Mouse (Mus musculus): ENCODE data around the gene Wsb1.
A peak's percentile ranks its signal among the peaks of the same experiment; 100 is the strongest.
"Not testable (repeated sequence)": the region's sequence is repeated elsewhere in the genome, so short reads cannot be mapped to it uniquely, and the experiment has no call there.

Gene Wsb1

DNA sequence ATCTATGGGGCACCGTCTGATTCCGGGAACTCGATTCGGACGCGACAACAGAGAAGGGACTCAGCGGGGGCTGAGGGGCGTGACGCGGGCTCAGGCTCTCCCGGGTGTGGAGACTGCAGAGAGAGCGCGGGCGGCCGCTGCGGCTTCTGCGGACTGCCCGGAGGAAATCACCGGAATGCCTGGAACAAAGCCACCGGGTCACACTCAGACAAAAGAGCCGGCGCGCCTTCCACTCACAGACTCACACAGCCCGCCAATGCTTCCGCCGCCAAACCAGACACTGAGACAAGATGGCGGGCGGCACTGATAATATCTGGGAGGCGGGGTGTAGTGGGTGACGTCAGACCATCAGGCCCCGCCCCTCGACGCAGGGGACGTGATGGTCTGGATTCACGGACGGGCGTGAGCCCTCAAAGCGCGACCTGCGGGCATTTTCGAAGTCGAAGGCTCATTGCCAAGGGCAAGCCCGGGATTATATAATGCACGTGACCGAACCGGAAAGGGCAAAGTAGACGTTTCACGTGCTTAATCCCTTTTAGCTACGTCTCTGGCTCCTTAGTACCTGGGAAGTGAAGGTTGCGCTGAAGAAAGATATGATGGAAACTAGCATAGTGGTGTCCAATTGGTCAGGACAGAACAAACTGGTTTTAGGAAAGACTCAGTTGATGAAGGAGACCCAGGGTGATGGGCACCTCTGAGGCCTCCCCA is at the start of gene Wsb1:
Gene Wsb1, minus strand, starts transcription at position 281 of the 708 bp plus-strand sequence.
- no peak for DNase-seq (ENCODE audit: extremely low read depth, low read depth, low spot score)

DNA sequence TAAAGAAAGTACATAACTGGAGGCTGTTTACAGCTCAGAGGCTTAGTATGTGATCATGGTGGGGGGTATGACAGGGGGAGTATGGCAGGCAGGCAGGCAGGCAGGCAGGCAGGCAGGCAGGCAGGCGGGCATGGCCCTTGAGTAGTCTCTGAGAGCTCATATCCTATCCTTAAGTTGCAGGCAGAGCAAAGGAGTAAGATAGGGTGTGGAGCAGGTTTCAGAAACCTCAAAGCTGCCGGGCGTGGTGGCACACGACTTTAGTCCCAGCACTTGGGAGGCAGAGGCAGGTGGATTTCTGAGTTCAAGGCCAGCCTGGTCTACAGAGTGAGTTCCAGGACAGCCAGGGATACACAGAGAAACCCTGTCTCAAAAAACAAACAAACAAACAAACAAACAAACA is 49.8 kb upstream of the Wsb1 start:
- not testable (repeated sequence) for DNase-seq (ENCODE audit: extremely low read depth, low read depth, low spot score)

DNA sequence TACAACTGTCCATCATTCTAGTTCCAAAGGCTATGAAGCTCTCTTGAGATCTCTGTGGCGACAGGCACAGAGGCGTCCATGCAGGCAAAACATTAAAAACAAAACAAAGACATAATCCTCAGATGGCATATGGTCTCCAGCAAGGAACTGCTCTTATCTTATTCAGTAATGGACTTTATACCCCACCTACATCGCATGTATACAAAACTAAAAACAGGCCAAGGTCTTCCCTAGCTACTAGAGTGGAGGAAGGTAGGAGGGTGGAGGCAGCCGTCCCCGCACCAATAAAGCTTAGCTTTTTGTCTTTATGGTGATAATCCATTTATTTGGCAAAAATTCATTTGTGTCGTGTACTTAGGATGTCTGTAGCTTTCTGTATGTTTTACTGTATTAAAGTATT is 48.6 kb upstream of the Wsb1 start:
- DNase-seq (ENCODE audit: extremely low read depth, low read depth, low spot score) = no peak

DNA sequence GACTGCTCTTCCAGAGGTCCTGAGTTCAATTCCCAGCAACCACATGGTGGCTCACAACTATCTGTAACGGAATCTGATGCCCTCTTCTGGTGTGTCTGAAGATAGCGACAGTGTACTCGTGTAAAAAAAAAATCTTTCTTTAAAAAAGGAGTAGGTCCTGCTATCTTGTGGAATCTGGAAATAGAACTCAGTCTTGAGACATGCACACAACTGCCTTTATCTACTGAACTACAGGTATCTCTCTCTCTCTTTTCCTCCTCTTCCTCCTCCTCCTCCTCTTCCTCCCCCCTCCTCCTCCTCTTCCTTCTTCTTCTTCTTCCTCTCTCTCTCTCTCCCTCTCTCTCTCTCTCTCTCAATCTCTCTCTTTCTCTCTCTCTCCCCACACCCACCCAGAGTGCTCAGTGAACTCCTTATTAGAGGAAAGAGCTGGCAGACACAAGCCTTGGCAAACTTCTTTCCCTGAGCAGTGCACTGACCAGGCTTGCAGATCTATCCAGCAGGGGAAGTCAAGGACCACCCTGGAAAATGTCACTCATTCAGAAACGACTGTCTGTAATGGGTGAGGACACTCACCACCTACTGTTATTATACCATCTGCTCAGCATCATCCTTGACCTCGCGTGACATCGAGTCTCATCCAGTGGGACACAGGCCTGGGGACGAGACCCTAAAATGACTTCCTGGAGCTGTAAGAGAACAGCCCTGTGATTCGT is 45.4 kb upstream of the Wsb1 start:
- no peak for DNase-seq (ENCODE audit: extremely low read depth, low read depth, low spot score)

DNA sequence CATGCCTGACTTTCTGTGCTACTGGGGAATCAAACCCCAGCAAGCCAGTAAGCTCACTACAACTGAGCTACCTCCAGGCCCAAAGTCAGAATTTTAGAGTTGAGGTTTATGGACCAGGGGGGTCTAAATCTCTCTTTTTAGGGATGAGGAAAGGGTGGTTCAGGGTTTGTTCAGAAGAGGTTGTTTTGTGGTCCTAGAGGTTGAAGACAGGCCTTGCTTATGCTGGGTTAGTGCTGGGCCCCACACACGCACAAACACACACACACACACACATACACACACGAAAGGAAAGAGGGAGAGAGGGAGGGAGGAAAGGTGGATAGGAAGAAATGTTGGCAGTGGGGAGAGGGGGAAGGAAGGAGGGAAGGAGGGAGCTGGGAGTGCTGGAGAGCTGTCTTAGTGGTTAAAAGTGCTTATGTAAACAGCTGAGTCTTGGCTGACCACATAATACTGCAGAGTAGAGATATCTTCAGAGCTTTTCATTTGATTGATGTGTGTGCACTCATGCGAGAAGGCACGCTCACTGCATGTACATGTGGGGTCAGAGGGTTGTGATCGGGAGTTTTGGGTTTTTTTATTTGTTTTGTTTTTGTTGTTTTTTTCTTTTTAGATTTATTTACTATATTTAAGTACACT is 42.5 kb upstream of the Wsb1 start, which contains the start of gene Gm9964:
Gene Gm9964, minus strand, starts transcription at position 51 of the 636 bp plus-strand sequence.
- no peak for DNase-seq (ENCODE audit: extremely low read depth, low read depth, low spot score)

DNA sequence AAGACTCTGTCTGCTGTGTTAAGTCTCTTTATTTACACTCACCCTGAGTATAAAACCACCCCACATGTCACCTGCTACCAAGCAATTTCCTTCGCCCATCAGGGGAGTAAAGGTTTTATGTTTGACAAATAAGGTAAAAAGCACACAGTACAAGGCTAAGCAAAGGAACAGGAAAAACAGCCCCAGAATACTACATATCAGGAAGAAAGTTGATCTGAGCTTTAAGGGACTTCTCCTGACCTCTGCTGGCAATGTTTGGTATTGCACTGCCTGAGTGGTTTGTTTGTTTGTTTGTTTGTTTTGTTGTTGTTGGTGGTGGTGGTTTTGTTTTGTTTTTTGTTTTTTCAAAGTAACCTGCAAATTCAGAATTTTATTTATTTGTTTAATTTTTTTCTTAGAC is 41.7 kb upstream of the Wsb1 start:
- no peak for DNase-seq (ENCODE audit: extremely low read depth, low read depth, low spot score)

DNA sequence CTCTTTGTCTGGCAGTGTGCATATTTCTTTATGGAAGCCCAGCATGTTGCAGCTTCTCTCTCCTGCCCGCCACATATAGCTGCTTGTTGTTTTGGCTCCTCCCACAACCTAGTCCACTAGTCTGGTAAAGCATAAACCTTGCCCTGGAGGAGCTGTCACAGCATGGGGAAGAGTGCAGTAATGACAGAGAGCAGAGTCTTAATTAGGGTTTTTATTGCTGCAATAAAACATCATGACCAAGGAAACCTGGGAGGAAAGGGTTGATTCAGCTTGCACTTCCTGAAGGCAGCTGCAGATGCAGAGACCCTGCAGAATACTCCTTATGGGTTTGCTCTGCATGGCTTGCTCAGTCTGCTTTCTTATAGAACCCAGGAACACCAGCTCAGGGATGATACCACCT is 39.5 kb upstream of the Wsb1 start:
- DNase-seq (ENCODE audit: extremely low read depth, low read depth, low spot score) = no peak

DNA sequence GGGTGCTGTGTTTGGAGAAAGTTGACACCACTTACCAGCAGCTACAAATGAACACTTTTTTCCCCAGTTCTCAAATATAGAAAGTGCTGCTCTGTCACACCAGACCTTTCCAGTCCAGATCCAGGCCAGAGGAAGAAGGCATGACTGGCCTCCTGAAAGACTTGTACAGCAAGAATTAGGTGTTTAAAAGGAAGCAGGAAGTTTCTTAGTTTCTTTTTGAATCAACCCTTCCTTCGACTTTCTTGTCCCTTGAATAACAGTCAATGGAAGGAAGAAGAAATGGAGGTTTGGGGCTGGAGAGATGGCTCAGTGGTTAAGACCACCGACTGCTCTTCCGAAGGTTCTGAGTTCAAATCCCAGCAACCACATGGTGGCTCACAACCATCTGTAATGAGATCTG is 38.6 kb upstream of the Wsb1 start:
- DNase-seq (ENCODE audit: extremely low read depth, low read depth, low spot score) = no peak

DNA sequence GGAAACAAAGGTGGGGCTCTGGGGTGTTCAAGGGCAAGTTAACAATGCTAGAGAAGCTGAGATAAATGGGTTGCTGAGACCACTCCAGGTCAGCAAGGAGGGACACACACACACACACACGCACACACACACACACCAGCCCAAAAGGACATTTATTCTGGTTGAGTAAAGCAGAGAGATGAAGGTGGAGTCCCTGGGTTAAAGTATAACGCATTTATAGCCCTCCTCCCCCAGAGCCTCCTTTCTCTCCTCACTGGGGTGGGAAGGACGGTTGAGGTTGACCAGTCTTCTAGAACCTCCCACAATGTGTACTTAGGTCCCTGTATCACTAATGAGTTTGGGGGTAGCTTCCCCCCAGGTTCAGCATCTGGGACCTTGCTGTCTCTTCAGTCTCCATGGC is 37.7 kb upstream of the Wsb1 start:
- no peak for DNase-seq (ENCODE audit: extremely low read depth, low read depth, low spot score)

DNA sequence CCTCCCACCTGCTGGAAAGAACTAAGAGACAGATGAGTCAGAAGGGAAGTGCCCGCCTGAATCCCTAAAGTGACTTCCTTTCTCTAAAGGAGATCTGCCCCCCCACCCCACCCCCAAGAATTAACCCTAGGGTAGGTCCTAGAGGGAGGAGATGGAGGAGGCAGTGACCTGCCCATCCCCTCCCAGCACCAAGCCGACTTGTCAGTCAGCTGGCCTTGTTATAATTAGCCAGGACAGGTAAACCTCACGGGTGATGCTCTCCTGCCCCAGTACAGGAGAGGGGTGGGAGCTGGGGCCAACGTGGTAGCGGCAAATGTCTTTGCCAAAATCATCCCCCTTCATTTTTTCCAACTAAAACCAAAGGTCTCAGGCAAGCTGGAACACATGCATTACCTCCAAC is 37.2 kb upstream of the Wsb1 start:
- DNase-seq (ENCODE audit: extremely low read depth, low read depth, low spot score) = no peak

DNA sequence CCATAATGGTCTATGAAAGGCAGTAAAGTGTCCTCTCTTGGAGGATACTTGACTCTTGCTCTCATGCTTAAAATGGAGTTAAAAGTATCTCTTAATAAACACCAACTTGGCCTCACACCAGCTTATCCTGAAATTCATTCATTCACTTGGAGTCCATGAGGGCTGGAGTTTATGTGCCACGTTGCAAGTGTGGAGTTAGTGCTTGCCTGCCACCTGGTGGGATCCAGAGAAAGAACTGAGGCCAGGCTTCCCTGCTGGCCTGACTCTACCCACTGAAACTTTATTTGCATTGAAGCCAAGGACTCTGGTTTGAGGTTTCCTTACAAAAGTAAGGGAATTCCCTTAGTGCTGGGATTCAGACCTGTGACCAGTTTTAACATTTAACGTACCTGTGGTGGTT is 36.0 kb upstream of the Wsb1 start:
- no peak for DNase-seq (ENCODE audit: extremely low read depth, low read depth, low spot score)

DNA sequence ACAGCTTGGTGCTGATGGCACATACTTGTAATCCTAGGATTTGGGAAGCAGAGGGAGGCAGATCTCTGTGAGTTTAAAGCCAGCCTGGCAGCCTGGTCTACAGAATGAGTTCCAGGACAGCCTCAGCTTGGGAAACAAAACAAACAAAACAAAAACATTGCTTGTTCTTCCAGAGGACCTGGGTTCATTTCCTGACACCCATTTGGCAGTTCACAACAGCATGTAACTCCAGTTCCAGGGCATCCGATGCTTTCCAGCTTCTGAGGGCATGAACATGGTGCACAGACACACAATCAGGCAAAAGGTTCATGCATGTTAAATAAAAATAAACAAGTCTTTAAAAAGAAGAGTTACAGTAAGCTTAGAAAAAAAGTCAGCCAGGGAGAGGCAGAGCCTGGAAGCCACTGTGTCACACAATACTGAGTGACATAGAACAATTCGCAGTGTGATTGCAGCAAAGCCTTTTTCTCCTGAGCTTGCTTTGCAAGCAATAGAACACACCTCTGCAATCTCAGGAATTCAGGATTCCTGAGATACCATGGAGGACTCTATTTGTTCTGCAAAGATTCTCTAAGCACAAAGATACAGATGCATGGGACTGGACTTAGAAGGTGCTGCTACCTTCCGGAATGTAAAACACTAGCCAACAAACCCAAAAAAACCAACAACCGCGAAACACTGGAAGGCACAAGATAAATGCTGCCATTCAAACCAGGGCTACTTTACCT is 34.6 kb upstream of the Wsb1 start:
- no peak for DNase-seq (ENCODE audit: extremely low read depth, low read depth, low spot score)

DNA sequence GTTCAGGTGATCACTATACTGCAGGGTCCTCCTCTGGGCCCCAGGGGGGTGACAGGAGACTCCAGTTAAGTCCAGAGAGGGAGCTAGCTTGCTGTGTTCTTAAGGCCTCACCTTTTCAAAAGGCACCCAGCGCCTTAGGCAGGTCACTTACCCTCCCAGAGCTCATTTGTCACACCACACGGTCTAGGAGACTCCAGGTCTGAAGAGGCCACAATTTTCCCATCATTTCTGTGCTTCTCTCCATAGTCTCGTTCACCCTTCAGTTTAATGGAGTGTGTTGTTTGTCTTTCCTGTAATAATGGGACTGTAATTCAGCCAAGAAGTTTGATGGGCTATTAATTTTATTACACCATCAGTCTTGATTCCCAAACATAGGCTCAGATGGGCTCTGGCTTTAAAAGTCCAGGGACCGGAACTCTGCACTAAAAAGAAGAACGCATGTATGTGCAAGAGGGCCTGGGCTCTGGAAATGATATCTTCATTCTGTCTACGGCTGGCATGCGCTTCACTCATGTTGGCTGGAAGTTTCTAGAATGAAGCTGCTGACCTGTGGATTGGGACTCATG is 33.9 kb upstream of the Wsb1 start:
- no peak for DNase-seq (ENCODE audit: extremely low read depth, low read depth, low spot score)

DNA sequence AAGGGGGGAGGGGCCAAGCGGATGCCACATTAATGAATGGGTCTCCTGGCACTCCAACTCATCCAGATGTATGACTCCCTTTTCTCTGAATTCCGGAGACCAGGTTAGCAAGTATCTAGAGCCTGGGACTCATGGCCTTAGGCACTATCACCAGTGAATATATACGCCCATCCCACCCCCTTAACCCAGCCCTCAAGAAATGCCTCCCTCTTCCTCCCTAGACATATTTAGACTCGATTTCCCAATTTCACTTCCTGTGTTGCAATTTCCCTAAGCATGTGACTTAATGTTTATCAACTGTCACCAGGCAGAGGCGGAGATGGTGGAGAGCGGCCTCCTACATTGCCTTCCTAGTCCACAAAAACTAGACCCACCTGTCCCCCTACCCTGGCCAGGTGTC is 33.0 kb upstream of the Wsb1 start:
- DNase-seq (ENCODE audit: extremely low read depth, low read depth, low spot score) = peak; percentile 31

DNA sequence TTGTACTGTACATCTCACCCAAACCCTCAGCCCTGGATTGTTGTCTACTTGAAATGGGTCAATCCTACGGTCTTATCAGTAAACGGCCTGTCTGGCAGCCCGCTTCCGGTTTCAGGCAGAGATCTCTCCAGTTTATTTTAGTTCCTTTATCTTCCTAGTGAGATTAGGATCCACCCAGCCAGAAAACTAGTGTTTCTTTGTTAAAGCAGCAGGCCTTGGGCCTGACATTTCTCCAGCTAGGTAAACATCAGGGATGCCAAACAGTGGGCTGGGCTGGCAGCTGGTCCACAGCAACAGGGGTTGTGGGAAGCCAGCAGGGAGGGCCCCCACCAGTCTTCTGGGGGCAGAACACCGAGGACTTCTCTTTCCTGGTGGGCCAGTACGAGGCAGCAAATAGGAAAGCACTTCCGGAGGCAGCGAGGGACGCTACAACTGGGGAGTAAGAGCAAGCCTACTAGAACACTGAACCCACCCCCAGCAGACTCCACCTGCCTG is 31.9 kb upstream of the Wsb1 start:
- DNase-seq (ENCODE audit: extremely low read depth, low read depth, low spot score) = no peak

DNA sequence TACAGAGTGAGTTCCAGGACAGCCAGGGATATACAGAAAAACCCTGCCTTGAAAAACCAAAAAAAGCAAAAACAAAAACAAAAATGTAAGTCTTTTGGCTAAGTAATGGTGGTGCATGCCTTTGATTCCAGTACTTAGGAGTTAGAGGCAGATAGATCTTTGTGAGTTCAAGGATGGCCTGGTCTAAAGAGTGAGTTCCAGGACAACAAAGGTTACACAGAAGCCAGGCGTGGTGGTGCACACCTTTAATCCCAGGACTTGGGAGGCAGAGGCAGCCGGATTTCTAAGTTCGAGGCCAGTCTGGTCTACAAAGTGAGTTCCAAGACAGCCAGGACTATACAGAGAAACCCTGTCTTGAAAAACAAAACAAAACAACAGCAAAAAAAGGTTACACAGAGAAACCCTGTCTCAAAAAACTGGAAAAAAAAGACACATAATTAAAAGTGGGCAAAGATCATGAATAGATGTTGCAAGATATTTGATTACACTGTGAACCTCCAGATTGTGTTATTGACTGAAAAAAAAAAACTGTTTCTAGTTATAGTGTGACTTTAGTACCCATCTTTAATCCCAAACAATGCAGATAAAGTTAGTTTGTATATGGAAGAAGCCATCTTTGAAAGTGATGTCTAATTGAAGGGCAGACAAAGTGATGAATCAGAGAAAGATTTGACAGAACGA is 29.0 kb upstream of the Wsb1 start:
- DNase-seq (ENCODE audit: extremely low read depth, low read depth, low spot score) = no peak

DNA sequence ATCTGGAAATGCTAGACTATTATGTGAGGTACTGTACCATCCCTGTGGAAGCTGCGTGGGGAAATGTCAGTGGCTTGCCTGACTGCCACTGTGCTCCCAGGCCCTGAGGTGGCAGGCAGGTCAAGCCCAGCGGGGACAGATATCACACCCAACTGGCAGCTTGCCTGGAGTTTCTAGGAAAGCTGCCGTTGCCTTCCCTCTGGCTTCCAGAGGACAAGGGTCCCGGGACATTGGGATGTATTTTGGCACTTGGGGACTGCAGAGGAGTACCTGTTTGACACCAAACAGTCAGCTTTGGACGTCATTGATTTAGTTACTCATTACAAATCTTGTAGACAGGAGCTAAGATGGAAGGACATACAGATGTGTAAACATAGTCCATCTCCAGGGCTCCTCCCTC is 26.9 kb upstream of the Wsb1 start:
- no peak for DNase-seq (ENCODE audit: extremely low read depth, low read depth, low spot score)

DNA sequence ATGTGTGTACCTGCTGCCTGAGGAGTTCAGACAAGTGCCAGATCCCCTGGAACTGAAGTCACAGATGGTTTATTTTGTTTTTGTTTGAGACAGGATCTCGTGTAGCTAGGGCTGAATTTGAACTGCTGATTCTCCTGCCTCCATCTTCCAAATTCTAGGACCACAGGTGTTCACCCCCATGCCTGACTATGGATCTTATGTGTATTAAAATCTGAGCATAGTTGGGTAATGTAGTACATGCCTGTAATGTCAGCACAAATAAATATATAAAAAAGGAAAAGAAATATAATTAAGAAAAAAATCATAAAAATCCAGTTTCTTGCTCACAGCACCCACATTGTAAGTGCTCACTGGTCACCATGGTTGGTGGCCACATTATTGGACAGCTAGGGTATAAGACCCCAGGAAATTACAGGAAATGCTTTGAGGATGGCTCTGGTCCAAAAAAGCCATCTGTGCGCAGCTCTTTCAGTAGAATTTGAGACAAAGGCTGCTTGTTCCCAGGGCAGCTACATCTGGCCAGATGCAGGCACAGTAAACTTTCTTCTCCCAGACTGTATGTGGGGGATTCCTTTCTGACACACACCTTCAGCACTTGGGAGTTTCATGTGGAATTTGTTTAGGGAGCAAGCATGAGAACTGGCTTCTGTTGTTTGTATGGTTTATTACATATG is 25.4 kb upstream of the Wsb1 start:
- DNase-seq (ENCODE audit: extremely low read depth, low read depth, low spot score) = no peak

DNA sequence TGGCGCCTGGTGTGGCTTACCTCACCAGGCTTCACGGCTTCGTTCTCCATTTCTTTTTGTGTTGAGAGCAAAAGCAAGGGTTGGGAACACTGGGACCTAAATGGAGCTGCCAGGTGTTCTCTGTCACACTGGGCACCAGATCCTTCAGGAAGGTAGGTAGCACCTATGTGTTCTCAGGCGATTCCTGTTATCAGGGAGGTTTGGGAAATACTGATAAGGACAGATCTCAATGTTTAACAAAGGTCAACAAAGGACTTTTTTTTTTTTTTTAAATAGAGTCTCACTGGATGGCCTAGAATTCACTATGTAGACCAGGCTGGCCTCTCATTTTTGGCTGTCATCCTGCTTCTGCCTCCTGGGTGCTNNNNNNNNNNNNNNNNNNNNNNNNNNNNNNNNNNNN is 19.3 kb upstream of the Wsb1 start:
- no peak for DNase-seq (ENCODE audit: extremely low read depth, low read depth, low spot score)

DNA sequence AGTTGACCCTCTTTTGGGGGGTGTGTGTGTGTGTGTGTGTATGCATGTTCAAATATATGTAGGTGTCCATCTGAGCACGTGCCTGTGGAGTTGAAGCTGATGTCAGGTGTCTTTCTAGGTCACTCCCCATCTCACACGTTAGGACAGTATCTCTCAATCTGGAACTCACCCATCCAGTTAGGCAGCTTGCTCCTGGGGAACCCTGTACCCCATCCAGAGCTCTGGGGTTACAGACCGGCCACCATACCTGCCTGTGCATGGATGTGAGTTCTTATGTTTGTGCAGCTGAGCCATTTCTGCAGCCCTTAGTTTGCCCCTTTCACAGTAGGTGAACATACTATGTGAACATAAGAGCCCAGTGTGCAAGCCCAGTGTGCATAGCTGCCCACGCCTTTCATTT is 18.6 kb upstream of the Wsb1 start:
- DNase-seq (ENCODE audit: extremely low read depth, low read depth, low spot score) = no peak

Measured in fat pad, adult 2 months (tissue).